Mouse (Mus musculus): ENCODE data around the gene Acsm5.

Acsm5 gene

DNA sequence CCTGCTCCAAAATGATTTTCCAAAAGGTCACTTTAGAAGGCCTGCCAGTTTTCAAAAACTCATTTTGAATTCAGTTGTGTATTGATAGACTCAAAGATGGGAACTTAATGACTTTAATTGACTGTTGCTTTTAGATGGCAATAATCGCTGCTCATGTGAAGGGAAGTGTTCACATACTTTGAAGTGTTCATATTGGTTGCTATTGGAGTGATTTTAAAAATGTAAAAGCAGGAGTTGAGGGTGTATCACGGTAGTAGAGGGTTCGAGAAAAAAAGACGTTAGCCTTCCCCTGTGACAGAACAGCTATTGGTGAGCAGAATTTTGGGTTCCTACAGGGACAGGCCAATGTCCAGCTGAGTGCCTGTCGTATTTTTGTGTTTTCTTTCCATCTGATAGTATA lies at the start of gene Acsm5:
TSS of gene Acsm5 (plus strand) at position 301 of the 400 bp plus-strand sequence.
- no peak for DNase-seq (ENCODE audit: low read depth in 1 of 2, low spot score in 2 of 2)

GRCm38 (mm10) chr7:119476500-119477389 lies 42.5 kb upstream of the Acsm5 start:
- no peak for DNase-seq (ENCODE audit: low read depth in 1 of 2, low spot score in 2 of 2)

DNA sequence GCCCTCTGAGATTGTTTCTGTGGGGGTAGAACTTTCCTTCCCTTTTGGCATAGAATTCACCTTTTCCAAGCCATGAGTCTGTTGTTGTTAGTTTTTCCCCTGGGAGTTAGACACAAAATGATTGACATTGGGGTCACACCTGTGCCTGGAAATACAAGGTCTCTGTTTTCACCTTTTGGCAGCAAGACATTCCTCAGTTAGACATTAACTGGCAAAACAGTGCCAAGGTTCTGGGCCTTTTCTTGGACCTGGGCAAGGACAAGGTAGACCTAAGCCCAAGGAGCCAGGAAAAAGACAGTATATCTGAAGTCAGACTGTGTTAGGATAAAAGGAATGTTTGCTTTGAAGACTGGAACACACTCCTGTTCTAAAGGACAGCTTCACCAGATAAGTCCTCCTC lies 40.0 kb upstream of the Acsm5 start, which contains the start of gene Umod:
TSS of gene Umod (minus strand) at position 27 of the 400 bp plus-strand sequence.
- no peak for DNase-seq (ENCODE audit: low read depth in 1 of 2, low spot score in 2 of 2)

DNA sequence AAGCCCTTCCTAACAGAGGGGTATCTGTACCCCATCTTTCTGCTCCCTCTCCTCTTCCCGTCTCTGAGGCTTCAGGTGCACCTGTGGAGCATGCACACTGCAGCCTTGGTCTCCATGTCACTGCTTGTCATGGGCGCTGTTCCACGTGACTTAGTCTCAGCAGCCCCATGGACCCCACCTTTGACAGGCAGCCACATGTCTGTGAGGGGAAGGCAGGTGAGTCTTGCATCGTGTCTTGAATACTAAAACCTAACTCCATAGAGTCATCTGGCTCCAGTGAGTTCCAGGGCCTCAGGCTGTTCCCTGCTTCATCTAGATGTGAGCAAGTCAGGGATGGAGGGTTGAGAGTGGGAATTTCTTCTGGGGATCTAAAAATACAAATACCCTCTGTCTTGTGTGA lies 35.1 kb upstream of the Acsm5 start:
- DNase-seq (ENCODE audit: low read depth in 1 of 2, low spot score in 2 of 2) = no peak

- DNase-seq (ENCODE audit: low read depth in 1 of 2, low spot score in 2 of 2) = no peak
Measured at GRCm38 (mm10) chr7:119486683-119487082, 32.6 kb upstream of the Acsm5 start.

- DNase-seq (ENCODE audit: low read depth in 1 of 2, low spot score in 2 of 2) = no peak
Measured at GRCm38 (mm10) chr7:119490041-119490780, 29.1 kb upstream of the Acsm5 start.

DNA sequence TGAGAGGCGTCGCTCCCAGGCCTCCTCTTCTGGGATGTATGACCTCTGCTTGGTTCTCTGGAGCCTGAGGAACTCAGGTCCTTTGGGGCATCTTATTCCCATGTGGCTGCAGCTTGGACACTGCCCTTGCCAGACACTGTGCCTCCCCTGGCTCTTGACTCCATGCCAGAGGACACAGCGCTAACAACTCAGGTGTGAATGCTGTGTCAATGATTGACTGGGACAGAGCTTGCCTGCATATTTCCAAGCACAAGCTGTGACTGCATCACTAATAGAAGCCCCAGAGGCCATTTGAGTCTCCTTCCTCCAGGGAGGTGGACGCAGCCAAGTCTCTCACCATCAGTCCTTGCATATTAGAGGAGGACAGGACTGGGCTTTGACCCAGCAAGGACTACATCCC lies 8.1 kb upstream of the Acsm5 start:
- DNase-seq (ENCODE audit: low read depth in 1 of 2, low spot score in 2 of 2) = no peak

DNA sequence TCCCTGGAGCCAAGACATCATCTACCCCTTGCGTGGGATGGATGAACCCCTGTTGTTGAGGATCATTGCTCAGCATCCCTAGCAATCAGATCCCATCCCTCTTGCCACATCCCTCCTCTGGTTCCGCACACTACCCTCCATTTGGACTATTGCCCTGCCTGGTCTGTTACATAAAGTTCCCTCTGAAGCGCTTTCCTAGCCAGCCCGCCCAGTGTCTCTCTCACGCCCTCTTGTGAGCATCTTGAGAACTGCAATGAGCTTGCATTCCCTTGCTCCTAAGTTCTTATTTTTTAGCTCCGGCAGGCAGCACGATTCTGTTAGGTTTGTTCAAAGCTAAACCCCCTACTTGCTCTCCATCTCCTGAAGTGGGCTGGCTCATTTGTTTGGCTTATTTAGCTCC lies 6.2 kb upstream of the Acsm5 start:
- DNase-seq (ENCODE audit: low read depth in 1 of 2, low spot score in 2 of 2) = no peak

DNA sequence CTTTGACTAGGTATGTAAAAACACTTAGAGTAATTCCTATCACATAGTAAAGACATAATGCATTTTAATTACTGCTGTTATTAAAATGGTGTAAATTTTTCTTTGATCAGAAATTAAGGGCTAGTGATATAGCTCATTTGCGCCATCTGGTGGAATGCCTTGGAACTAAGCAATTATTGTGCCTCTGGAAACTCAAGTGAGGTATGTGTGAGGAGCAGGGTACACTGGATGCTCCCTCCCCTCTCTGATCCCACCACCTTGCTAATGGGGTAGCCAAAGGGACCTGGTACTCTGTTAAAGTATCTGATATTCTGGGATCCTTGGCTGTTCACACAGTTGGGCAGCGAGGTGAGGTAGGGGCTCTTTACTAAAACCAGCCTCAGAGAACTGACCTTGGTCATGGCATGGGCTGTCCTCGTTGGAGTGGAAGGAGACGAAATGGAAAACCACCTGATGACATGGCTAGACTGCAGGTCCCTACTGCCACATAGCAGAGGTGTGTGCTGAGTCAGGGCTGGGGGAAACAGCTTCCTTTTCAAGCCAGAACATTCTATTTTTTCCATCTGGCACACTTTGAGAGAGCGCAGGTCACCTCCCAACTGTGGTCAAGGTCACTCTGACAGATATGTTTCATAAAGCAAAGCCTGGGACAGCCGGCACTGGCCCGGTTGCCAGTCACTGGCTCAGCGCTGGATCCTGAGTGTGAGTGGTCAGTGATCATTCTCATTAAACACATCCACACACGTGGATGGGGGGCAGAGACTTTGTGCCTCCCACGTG lies 3.6 kb upstream of the Acsm5 start:
- no peak for DNase-seq (ENCODE audit: low read depth in 1 of 2, low spot score in 2 of 2)

DNA sequence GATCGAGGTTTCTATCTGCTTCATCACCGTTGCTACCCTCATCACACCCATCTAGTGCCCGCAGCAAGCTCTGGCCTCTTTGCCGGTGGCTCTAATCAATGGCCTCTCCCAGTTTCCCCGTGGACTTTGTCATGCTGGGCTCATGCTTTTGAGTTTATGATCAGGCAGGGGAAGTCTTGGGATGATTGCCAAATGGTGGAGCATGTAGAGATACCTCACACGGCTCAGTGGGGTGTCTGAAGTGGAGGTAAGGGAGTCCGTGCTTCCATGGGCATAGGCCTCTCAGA lies 3.0 kb upstream of the Acsm5 start:
- no peak for DNase-seq (ENCODE audit: low read depth in 1 of 2, low spot score in 2 of 2)

- no peak for DNase-seq (ENCODE audit: low read depth in 1 of 2, low spot score in 2 of 2)
Measured at GRCm38 (mm10) chr7:119519654-119520053, 391 bp downstream of the Acsm5 start.

DNA sequence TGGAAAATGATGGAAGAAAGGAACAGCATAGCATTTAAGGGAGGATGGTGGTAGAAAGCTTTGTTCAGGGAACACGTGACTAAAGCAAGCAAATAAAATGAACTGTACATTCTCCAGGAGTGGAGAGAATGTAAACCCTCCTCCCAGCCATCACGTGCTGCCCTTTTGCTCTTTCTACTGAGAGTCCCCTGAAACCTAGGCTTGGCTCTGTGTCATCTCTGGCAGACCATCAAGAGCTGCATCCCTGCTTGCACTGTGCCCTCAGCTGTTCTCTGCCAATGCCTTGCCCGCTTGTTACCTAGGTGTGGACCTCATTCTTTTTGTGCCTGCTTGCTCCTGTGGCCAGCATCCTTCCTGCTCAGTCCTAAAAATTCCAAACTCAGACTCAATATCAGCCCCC lies 2.6 kb downstream of the Acsm5 start:
- DNase-seq (ENCODE audit: low read depth in 1 of 2, low spot score in 2 of 2) = no peak

- DNase-seq (ENCODE audit: low read depth in 1 of 2, low spot score in 2 of 2) = no peak
Measured at GRCm38 (mm10) chr7:119522385-119522784, 3.1 kb downstream of the Acsm5 start.

GRCm38 (mm10) chr7:119523389-119523788 lies 4.1 kb downstream of the Acsm5 start, which contains the start of gene Pdilt:
Gene Pdilt (minus strand): TSS chr7:119523489.
- no peak for DNase-seq (ENCODE audit: low read depth in 1 of 2, low spot score in 2 of 2)

DNA sequence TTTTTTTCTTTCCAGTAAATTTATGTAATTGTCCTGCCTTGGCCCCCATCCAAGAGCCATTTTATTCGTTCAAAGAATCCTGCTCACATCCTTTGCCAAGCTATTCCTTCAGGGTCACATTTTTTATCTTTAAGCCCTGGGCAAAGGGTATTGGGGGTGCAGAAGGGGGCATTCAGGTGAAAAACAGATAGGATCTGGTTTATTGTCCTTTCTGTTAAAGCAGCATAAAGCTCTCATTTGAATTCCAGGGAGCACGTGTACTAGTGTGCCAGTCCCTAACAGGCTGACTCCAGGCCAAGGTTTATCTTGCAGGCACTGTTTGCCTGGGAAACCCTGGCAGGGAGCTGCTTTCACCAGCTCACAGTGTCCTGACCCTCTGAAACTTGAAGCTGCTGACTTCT lies 6.6 kb downstream of the Acsm5 start:
- DNase-seq (ENCODE audit: low read depth in 1 of 2, low spot score in 2 of 2) = no peak

DNA sequence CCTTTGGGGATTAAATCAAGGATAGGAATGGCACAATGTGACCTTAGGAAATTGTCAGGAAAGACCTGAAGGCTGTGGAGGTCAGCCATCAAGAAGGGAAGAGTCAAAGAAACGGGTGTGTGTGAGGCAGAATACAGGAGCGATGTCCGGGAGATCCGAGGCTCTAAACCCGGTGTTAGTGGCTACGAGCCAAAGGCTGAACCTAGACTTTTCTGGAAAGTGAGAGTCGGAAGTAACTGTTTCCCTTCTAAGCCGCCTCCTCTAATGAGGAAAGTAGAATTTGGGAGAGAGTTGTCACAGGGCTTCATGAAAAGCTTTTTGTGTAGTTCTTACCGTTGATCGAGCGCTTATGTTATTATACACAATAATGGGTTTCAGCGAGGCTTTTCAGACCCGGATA lies 7.2 kb downstream of the Acsm5 start:
- DNase-seq (ENCODE audit: low read depth in 1 of 2, low spot score in 2 of 2) = no peak

GRCm38 (mm10) chr7:119527135-119527534 lies 7.9 kb downstream of the Acsm5 start:
- no peak for DNase-seq (ENCODE audit: low read depth in 1 of 2, low spot score in 2 of 2)

DNA sequence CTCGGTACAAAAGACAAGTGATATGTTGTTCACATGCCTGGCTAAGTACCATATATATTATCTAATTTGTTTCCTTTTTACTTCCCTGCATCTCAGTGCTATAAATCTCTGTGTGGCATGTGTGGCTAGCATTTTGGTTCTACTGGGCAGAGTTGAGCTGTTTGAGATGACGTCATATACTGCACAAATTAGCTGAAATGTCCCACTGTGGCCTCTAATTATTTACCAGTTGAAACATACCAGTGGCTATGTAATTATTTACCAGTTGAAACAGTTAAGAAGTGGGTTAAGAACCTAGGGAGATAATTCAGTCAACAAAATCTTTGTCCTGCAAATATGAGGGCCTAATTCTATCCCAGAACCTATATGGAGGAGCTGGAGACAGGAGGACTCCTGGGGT lies 8.3 kb downstream of the Acsm5 start:
- DNase-seq (ENCODE audit: low read depth in 1 of 2, low spot score in 2 of 2) = no peak

- no peak for DNase-seq (ENCODE audit: low read depth in 1 of 2, low spot score in 2 of 2)
Measured at GRCm38 (mm10) chr7:119528617-119529016, 9.4 kb downstream of the Acsm5 start.

DNA sequence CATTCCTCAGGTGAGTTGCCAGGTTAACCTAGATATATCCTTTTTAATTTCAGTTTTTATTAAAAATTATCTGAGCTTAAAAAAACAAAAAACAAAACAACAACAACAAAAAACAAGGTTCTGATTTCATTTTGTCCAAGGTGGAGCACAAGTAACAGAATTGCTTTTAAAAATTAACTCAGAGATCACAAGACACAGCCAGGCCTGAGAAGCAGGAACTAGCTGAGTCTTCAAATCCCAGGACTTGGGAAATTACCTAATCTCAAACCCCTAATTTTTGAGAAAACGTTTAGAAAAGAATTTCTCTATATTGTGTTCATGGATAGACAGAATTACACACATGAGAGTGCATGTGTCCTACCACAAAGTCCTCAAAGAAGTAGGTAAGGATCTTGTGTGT lies 13.7 kb downstream of the Acsm5 start:
- no peak for DNase-seq (ENCODE audit: low read depth in 1 of 2, low spot score in 2 of 2)

GRCm38 (mm10) chr7:119534389-119534788 lies 15.1 kb downstream of the Acsm5 start:
- DNase-seq (ENCODE audit: low read depth in 1 of 2, low spot score in 2 of 2) = no peak

DNA sequence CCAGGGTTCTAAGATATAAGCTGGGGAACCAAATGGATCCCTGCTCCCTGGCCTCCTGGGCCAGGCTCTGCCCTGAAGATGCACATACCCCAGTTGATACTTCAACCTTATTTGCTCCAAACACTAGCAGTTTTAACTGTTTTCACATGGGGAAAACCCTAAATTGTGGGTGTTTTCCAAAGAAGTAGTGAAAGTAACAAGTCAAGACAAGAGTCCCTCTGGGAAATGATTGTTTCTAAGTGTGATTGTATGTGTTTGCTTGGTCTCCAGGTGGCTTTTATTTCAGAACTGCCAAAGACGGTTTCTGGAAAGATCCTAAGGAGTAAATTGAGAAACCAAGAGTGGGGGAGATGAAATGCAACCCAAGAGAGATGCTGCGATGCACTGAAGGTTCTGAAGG lies 23.2 kb downstream of the Acsm5 start:
- no peak for DNase-seq (ENCODE audit: low read depth in 1 of 2, low spot score in 2 of 2)

All from monocyte, adult 2 months (primary cell).